Mouse (Mus musculus): ENCODE results near the gene Pfn4. TPM values are rescaled to one million over a fixed set of nuclear protein-coding genes. Genes with fewer than 3 reads are reported as not detected.
"Not testable (repeated sequence)": the region's sequence is repeated elsewhere in the genome, so short reads cannot be mapped to it uniquely, and the experiment has no call there.

The Pfn4 gene
- 2.4 and 3.0 TPM in 2 replicates for polyA plus RNA-seq (2016; fragmentation: Nextera tagmentation; extraction: Ambion mirVana)

DNA sequence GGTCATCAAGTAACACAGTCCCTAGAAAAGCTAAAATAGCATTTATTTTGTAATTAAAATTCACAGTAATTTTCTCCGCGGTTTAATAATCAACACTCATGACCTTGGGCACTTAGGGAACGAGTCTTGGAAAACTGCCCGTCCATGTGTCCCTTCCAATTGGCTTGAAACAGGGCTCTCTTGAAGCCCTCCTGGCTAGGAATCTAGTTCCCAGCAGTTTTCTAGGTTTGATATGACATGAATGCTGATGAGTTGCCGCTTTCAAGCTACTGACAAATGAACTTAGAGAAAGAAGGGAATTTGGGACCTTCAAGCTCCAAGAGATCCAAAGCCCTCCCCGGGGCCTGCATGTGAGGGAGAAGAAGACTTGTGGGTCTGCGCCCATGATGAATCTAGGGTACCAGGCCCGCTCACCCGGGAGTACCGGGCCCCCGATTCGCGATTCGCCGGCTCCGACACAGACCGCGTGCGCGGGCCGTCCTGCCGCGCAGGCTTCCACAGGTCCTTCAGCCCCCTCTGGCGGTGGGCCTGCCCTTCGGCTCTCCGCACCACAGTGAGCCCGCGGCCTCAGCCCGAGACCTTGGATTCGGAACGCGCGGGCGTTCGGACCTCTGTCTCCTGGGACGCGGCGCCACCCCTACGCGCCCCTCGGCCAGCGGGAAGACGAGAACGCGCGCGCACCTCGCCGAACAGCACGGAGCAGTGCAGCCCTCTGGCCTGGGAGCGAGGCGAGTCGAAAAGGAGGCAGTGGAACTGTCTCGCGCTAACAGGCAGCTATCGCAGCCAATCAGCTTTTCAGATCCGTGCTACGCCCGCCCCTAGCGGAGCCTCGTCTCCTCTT, at the start of gene Pfn4, which contains the start of gene Fam228b:
TSS of gene Pfn4 (plus strand) at position 531 of the 841 bp plus-strand sequence.
TSS of gene Fam228b (minus strand) at position 776 of the 841 bp plus-strand sequence.
- Histone ChIP-seq H3K27me3 (ENCODE audit: insufficient read depth, poor library complexity, severe bottlenecking) (no peaks in the 10 kb centered on the region), H3K4me1 (replicated peaks) (peaks cover 7% of the 10 kb centered on the region; the same call in 1 of the 2 replicates), H3K27ac (peak within 1 kb of the TSS; percentile 96), H3K9me3 (no peaks in the 10 kb centered on the region), H3K4me3 (peak within 1 kb of the TSS; percentile 77), H3K36me3 (no peaks in the 10 kb centered on the region)
- WGBS, result 4% methylated on average over 61 of the region's 61 CpGs
- peak; percentile 97 for DNase-seq (ENCODE audit: low spot score)

GRCm38 (mm10) chr12:4719066-4719761, 49.6 kb upstream of the Pfn4 start:
- 85% methylated on average over 13 of the region's 13 CpGs for WGBS
- Histone ChIP-seq H3K27me3 (ENCODE audit: insufficient read depth, poor library complexity, severe bottlenecking) (no peaks in the 10 kb centered on the region), H3K36me3 (no peaks in the 10 kb centered on the region), H3K4me1 (replicated peaks) (peaks cover 20% of the 10 kb centered on the region), H3K27ac (no peak overlapping the region), H3K9me3 (no peaks in the 10 kb centered on the region), H3K4me3 (no peak overlapping the region)
- DNase-seq (ENCODE audit: low spot score), result no peak

DNA sequence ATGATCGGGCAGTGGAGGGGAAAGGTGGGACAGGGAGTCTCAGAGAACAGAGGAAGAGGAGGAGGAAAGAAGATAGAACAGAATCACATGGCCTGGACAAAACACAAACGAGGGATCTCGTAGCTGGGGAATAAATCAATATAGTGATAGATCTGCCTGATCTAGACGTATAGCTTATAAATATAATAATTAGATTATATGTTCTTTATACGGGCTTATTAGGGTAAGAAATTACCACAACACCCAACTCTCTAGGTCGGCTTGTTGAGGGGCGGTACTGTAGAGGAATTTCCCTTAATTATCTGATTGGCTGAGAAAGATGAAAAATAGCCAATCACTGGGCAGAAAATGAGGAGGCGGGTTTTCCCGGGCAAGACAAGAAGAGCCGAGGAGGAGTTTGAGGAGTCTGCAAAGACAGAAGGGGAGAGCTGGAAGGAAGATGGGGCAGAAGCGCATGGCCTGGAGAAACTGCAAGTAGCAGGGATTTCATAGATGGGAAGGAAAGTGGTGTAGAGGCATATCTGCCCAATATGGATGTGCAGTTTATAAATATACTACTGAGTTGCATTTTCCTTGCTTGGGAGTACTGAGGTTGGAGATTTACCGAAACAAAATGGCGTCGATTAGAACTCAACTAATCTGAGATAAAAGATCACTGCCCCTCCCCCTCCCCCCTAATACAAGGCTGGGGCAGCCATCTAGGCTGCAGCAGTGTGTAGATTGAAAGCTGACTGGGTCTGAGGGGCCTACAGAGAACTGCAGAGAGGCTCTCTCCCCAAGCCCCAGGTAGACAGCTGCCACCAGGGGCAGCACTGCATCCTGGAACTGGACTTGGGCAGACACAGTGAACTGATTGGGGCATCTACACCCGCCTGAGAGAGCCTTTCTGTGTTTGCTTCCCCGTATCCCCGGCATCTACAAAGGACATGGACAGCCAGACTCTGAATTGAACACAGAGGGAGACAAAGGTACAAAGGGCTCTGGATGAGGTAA, 48.8 kb upstream of the Pfn4 start:
- DNase-seq (ENCODE audit: low spot score), result no peak
- 79% methylated on average over 17 of the region's 17 CpGs for WGBS

GRCm38 (mm10) chr12:4729165-4729564, 39.7 kb upstream of the Pfn4 start:
- H3K36me3 ChIP-seq, result no peaks in the 10 kb centered on the region
- no peak for DNase-seq (ENCODE audit: low spot score)
- 90% methylated on average over 3 of the region's 3 CpGs for WGBS
- H3K4me3 ChIP-seq, result no peak overlapping the region
- no peaks in the 10 kb centered on the region for H3K9me3 ChIP-seq
- no peaks in the 10 kb centered on the region for H3K27me3 ChIP-seq (ENCODE audit: insufficient read depth, poor library complexity, severe bottlenecking)
- no peak overlapping the region for H3K27ac ChIP-seq
- H3K4me1 ChIP-seq (replicated peaks), result no peaks in the 10 kb centered on the region

More for the DNA sequence above, 48.8 kb upstream of the Pfn4 start:
- H3K9me3 ChIP-seq, result no peaks in the 10 kb centered on the region
- no peaks in the 10 kb centered on the region for H3K27me3 ChIP-seq (ENCODE audit: insufficient read depth, poor library complexity, severe bottlenecking)
- no peak overlapping the region for H3K4me3 ChIP-seq
- no peaks in the 10 kb centered on the region for H3K36me3 ChIP-seq
- H3K4me1 ChIP-seq (replicated peaks), result peaks cover 20% of the 10 kb centered on the region
- no peak overlapping the region for H3K27ac ChIP-seq

- no peaks in the 10 kb centered on the region for H3K4me1 ChIP-seq (replicated peaks)
- no peak for DNase-seq (ENCODE audit: low spot score)
- no peak overlapping the region for H3K4me3 ChIP-seq
- no peaks in the 10 kb centered on the region for H3K27me3 ChIP-seq (ENCODE audit: insufficient read depth, poor library complexity, severe bottlenecking)
- 76% methylated on average over 4 of the region's 4 CpGs for WGBS
- no peaks in the 10 kb centered on the region for H3K9me3 ChIP-seq
- no peaks in the 10 kb centered on the region for H3K36me3 ChIP-seq
- no peak overlapping the region for H3K27ac ChIP-seq
Measured at GRCm38 (mm10) chr12:4731629-4732028, 37.2 kb upstream of the Pfn4 start.

DNA sequence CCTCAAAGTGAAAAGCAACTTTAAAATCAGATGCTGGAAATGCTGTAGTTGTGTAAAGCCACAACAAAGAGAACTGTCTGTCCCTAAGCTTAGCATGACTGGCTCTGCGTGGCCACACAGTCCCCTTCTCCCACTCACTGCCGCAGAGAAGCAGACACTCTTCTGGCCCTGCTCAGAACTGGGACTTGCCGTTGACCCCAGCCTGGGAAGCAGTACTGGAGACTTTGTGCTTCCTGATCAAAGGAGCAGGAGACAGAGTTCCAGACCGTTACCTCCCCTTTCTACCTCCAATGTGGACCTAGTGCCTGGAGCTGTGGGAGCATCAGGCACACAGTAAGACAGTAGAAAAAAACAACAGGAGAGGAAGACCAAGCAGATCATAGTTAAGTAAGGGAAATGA, 36.5 kb upstream of the Pfn4 start:
- Histone ChIP-seq H3K27ac (no peak overlapping the region), H3K9me3 (no peaks in the 10 kb centered on the region), H3K4me3 (no peak overlapping the region), H3K36me3 (no peaks in the 10 kb centered on the region), H3K27me3 (ENCODE audit: insufficient read depth, poor library complexity, severe bottlenecking) (no peaks in the 10 kb centered on the region), H3K4me1 (replicated peaks) (no peaks in the 10 kb centered on the region)
- no peak for DNase-seq (ENCODE audit: low spot score)
- WGBS, result 63% methylated on average over 4 of the region's 4 CpGs

GRCm38 (mm10) chr12:4738031-4738576, 30.7 kb upstream of the Pfn4 start, which contains the start of gene Fam228a:
Gene Fam228a (minus strand): TSS chr12:4738430.
- Histone ChIP-seq H3K27me3 (ENCODE audit: insufficient read depth, poor library complexity, severe bottlenecking) (no peaks in the 10 kb centered on the region), H3K4me1 (replicated peaks) (no peaks in the 10 kb centered on the region), H3K36me3 (no peaks in the 10 kb centered on the region), H3K4me3 (no peak within 1 kb of the TSS), H3K27ac (0 out of 2 replicates have a peak within 1 kb of the TSS, but pooled peaks have one; percentile 16), H3K9me3 (no peaks in the 10 kb centered on the region)
- DNase-seq (ENCODE audit: low spot score), result no peak
- WGBS, result 86% methylated on average over 18 of the region's 18 CpGs

GRCm38 (mm10) chr12:4740823-4741222, 28.0 kb upstream of the Pfn4 start:
- no peaks in the 10 kb centered on the region for H3K36me3 ChIP-seq
- 72% methylated on average over 7 of the region's 7 CpGs for WGBS
- no peak overlapping the region for H3K27ac ChIP-seq
- no peak for DNase-seq (ENCODE audit: low spot score)
- H3K9me3 ChIP-seq, result no peaks in the 10 kb centered on the region
- no peaks in the 10 kb centered on the region for H3K27me3 ChIP-seq (ENCODE audit: insufficient read depth, poor library complexity, severe bottlenecking)
- H3K4me3 ChIP-seq, result no peak overlapping the region
- no peaks in the 10 kb centered on the region for H3K4me1 ChIP-seq (replicated peaks)

DNA sequence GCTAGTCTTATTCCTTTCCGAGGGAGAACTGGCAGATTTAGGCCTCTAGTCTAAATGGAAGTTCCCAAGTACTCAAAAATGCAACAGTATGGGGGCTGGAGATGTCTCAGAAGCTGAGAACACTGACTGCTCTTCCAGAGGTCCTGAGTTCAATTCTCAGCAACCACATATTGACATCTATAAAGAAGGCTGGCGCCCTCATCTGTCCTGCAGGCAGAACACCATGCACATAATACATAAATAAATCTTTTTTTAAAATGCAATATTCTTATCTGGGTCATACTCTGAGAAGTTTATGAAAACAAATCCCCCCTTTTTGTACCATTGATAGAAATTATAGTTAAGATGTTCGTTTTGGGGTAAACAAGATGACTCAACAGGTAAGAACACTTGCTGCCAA, 26.6 kb upstream of the Pfn4 start:
- H3K4me1 ChIP-seq (replicated peaks), result no peaks in the 10 kb centered on the region
- H3K36me3 ChIP-seq, result no peaks in the 10 kb centered on the region
- no peak for DNase-seq (ENCODE audit: low spot score)
- WGBS, result 91% methylated on average over 3 of the region's 3 CpGs
- no peaks in the 10 kb centered on the region for H3K9me3 ChIP-seq
- H3K27ac ChIP-seq, result no peak overlapping the region
- H3K4me3 ChIP-seq, result no peak overlapping the region
- no peaks in the 10 kb centered on the region for H3K27me3 ChIP-seq (ENCODE audit: insufficient read depth, poor library complexity, severe bottlenecking)

GRCm38 (mm10) chr12:4744486-4744885, 24.3 kb upstream of the Pfn4 start:
- WGBS, result 92% methylated on average over 10 of the region's 10 CpGs
- no peak for DNase-seq (ENCODE audit: low spot score)

DNA sequence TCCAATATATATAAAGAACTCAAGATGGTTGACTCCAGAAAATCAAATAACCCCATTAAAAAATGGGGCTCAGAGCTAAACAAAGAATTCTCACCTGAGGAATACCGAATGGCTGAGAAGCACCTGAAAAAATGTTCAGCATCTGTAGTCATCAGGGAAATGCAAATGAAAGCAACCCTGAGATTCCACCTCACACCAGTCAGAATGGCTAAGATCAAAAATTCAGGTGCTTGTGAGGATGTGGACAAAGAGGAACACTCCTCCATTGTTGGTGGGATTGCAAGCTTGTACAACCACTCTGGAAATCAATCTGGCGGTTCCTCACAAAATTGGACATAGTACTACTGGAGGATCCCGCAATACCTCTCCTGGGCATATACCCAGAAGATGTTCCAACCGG, 14.4 kb upstream of the Pfn4 start:
- not testable (repeated sequence) for H3K4me3 ChIP-seq; H3K9me3 ChIP-seq; DNase-seq (ENCODE audit: low spot score); H3K4me1 ChIP-seq (replicated peaks); H3K27me3 ChIP-seq (ENCODE audit: insufficient read depth, poor library complexity, severe bottlenecking); H3K27ac ChIP-seq; H3K36me3 ChIP-seq
- 86% methylated on average over 4 of the region's 4 CpGs for WGBS

More at GRCm38 (mm10) chr12:4744486-4744885, 24.3 kb upstream of the Pfn4 start:
- Histone ChIP-seq H3K4me1 (replicated peaks) (no peaks in the 10 kb centered on the region), H3K27ac (no peak overlapping the region), H3K36me3 (no peaks in the 10 kb centered on the region), H3K27me3 (ENCODE audit: insufficient read depth, poor library complexity, severe bottlenecking) (no peaks in the 10 kb centered on the region), H3K4me3 (no peak overlapping the region), H3K9me3 (no peaks in the 10 kb centered on the region)

GRCm38 (mm10) chr12:4757060-4757459, 11.8 kb upstream of the Pfn4 start:
- H3K4me1 ChIP-seq (replicated peaks), result no peaks in the 10 kb centered on the region
- H3K4me3 ChIP-seq, result no peak overlapping the region
- no peaks in the 10 kb centered on the region for H3K27me3 ChIP-seq (ENCODE audit: insufficient read depth, poor library complexity, severe bottlenecking)
- H3K9me3 ChIP-seq, result 0 out of 2 replicates have a peak, but pooled peaks cover 2% of the 10 kb centered on the region
- H3K27ac ChIP-seq, result no peak overlapping the region
- no peak for DNase-seq (ENCODE audit: low spot score)
- H3K36me3 ChIP-seq, result no peaks in the 10 kb centered on the region
- WGBS, result 89% methylated on average over 1 of the region's 1 CpGs
